Mouse (Mus musculus): ENCODE measurements around the gene 4933427I04Rik.

4933427I04Rik gene

DNA sequence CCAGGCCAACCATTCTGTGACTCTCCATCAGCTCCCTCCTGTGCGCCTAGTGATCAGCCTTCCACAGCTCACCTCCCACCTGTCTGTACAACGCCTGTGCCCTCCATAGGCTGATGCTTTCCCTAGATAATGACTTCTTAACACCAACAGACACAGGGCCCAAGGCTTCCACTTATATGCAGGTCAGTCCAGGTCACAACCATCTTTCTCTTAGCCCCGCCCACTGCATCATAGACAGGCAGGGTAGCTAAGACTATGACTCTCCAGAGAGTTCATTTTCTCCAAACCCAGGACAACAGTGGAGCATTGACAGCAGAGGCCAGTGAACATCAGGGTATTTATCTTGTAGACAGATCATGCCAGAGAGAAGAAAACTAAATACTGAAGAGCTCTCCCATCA lies at the start of gene 4933427I04Rik:
Gene 4933427I04Rik, plus strand, starts transcription at position 301 of the 400 bp plus-strand sequence.
- in situ Hi-C loops (cut with MboI; ENCODE audit: low sequenced_read_pairs), result no loop called here

DNA sequence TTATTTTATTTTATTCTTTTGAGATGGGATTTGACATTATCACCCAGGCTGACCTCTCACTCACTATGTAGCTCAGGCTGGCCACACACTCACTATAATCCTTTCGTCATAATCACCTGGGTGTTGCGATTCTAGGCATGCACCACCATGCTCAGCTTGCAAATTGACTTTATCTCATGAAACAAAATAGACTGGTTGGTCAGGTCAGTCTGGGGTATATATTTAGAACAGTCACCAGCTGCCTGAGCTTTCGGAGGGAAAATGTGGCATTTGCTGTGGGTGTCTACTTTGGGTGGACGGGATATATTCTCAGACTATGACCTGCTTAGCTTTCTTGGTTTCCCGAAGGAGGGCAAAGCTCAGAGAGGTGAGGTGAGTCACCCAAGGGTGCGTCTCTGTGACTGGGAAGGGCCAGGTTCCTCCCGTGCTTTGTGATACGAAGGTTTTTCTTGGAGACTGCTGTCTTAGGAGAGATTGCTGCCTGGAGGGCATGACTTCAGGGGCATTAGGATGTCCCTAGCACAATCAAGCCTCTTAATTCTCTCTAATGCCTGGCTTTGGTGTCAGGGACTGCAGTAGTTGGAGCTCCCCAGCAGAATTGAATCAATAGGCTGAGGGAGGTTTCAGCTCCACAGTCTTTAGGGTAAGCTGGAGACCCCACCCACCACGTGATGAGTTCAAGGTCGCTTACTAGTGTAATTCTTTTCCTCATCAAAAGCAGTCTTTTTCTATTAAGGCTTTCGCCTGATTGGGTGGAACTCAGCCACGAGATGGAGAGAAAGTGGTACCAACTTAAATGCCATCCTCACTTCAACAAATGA lies 48.8 kb upstream of the 4933427I04Rik start:
- in situ Hi-C loops (cut with MboI; ENCODE audit: low sequenced_read_pairs), result no loop called here

- in situ Hi-C loops (cut with MboI; ENCODE audit: low sequenced_read_pairs), result no loop called here
Measured at GRCm38 (mm10) chr4:123812525-123812924, 47.0 kb upstream of the 4933427I04Rik start.

DNA sequence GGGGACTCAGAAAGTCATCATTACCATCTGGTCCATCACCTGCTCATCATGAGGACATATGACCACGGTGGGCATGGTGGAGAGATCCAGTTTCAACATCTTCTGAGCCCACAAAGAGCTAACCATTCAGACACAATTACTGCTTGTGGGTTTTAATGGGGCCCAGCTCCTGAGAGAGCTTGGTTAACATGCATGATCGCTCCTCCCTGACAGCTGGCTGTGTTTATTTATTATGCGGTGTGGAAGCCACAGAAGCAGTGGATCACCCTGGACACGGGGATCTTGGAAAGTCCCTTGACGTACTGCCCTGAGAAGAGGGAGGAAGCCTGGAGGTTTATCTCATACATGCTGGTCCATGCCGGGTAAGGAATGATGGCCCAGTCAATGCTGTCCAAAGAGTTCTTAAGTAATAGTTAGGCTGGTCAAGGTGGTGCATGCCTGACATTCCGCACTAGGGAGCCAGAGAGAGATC lies 45.4 kb upstream of the 4933427I04Rik start:
- in situ Hi-C loops (cut with MboI; ENCODE audit: low sequenced_read_pairs), result no loop called here

- in situ Hi-C loops (cut with MboI; ENCODE audit: low sequenced_read_pairs), result no loop called here
Measured at GRCm38 (mm10) chr4:123819093-123819610, 40.3 kb upstream of the 4933427I04Rik start.

GRCm38 (mm10) chr4:123842126-123842525 lies 17.4 kb upstream of the 4933427I04Rik start:
- in situ Hi-C loops (cut with MboI; ENCODE audit: low sequenced_read_pairs), result no loop called here

DNA sequence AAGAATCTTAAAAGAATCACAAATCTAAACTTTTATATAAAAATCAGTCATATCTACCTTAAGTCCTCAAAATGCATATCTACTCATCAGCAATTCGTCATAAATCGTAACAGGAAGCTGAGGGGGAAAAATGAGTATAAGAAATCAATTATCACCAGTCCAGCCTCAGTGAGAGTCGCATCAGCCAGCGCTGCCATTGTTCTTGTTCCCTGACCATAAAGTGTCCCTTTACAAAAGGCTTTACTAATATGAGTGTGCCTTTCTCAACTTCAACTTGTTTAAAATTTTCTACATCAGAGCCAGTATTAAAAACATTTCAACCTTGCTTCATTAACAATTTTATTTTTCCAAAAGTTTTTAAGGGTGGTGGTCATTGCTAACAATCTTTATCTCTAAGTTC lies 2.6 kb upstream of the 4933427I04Rik start:
- in situ Hi-C loops (cut with MboI; ENCODE audit: low sequenced_read_pairs), result no loop called here

- in situ Hi-C loops (cut with MboI; ENCODE audit: low sequenced_read_pairs), result no loop called here
Measured at GRCm38 (mm10) chr4:123858090-123858489, 1.4 kb upstream of the 4933427I04Rik start.

DNA sequence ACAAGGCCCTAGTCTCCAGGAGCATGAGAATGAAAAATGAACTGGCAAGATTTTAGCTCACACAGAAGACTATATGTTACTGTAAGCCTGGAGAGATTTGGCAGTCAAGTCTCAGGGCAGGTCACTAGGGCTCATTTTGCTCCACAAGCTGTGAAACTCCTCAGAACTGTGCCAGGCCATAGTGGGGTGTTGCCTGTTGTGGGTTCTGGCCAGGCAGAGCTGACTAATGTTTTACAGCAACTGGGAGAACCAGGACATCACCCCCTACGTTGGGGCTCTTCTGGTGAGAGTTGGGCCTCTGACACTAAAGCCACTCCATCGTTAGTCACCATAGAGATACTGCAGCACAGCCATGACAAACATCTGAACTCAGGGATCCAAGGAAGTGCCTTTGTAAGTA lies 324 bp downstream of the 4933427I04Rik start:
- in situ Hi-C loops (cut with MboI; ENCODE audit: low sequenced_read_pairs), result no loop called here

DNA sequence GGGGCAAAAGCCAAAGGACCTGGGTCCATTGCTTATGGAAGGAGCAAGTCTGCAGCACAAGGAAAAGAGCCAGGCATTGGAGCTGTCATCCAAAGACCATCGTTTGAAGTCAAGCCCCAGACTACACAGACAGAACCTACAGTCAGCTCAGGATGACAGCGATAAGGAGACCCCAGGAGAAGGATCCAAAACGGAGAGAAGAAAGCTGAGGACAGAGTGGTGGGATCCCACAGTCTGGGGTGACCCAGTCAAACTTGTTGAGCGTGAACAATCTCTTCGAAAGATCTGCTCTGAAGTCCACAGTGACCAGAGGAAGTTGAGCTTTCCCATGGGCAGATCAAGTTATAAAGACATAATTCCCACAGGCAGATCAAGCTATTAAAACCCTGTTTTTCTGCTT lies 1.1 kb downstream of the 4933427I04Rik start:
- in situ Hi-C loops (cut with MboI; ENCODE audit: low sequenced_read_pairs), result no loop called here

DNA sequence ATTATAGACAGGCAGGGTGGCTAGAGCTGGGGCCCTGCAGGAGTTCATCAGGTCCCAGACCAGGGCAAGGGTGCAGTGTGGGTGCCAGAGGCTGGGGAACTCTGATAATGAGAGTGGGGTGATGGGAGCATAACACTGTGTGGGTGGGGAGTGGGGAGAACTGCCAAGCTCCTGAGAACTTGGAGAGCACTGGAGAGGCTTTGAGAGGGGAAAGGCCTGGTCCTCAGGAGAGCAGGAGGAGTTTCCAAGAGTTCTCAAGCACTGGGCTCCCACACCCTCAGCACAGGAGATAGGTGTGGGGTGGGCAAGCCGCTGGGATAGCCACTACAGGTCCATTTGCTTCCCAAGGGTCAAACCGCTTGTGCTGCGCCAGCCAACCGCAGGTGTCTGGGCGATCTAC lies 34.2 kb downstream of the 4933427I04Rik start:
- in situ Hi-C loops (cut with MboI; ENCODE audit: low sequenced_read_pairs), result no loop called here

GRCm38 (mm10) chr4:123894295-123894694 lies 34.8 kb downstream of the 4933427I04Rik start:
- in situ Hi-C loops (cut with MboI; ENCODE audit: low sequenced_read_pairs), result no loop called here

DNA sequence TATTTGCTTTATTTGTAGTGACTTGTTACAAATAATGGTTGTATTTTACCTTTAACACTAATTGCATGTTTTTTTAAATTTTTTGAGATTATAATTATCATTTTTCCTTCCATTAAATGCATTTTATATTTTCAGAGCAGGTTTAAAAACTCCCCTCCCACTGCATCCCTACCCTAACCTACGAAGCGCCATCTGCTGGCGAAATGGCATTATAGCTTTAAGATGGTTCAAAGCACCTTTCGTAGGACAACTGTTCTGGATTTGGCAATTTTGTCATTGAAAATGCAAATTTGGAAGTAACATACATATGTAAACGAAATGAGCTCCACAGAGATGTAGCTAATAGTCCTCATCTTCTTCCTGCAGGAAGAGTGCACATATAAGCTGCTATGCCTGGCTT lies 39.2 kb downstream of the 4933427I04Rik start:
- in situ Hi-C loops (cut with MboI; ENCODE audit: low sequenced_read_pairs), result no loop called here

GRCm38 (mm10) chr4:123903432-123903831 lies 44.0 kb downstream of the 4933427I04Rik start:
- in situ Hi-C loops (cut with MboI; ENCODE audit: low sequenced_read_pairs), result no loop called here

DNA sequence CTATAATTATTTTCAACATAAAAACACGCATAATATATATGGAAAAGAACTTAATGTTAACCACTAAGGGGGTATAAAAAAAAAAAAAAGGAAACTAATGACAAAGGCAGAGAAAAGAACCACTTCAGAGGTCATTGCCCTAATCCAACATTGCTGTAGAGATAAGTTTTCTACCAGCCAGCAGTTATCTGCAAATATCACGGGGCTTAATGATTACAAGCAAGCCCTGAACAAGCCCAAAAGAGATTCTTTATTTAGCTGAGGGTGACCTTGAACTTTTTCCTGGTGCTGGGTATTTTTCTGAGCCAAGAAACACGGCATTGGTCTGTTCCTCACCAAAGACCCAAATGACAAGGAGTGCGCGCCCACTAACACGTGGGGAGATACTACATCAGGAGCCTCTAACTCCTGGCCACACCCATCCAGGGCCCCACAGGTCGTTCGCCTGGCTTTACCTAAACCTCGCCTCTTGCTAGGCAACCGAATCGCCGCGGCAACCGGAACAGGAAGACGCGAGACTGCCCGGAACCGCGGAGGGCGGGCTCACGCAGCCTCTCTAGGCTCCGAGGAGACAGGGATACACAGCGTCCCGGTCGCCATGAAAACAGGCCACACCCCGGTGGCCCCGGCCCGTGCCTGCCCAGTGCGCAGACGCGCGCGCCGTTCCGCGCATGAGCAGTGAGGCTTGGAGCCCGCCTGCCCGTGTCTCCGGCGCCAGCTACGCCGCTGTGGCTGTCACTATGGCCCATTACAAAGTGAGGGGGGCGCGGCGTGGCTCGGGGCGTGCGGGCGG lies 45.0 kb downstream of the 4933427I04Rik start, which contains the start of gene Mycbp:
Gene Mycbp, plus strand, starts transcription at position 500 of the 793 bp plus-strand sequence.
- in situ Hi-C loops (cut with MboI; ENCODE audit: low sequenced_read_pairs), result no loop called here

- in situ Hi-C loops (cut with MboI; ENCODE audit: low sequenced_read_pairs), result no loop called here
Measured at GRCm38 (mm10) chr4:123905126-123905668, 45.7 kb downstream of the 4933427I04Rik start.

DNA sequence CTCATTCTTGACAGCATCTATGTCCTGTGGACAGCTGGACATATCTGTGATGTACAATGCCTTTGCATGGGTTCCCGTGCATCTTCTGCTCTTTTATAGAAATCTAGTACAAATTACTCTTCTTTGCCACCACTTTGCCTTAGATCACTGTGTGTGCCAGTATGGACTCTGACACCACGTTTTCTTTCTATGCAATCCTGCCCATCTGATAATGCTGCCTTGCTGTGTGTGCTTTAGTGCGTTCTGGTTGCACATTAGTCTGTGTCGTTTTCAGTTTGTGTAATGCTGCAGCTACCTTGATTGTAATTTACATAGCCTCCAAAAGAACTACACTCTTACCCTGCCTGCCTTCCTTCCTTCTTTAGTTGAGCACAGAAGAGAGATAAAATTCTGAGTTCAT lies 52.0 kb downstream of the 4933427I04Rik start:
- in situ Hi-C loops (cut with MboI; ENCODE audit: low sequenced_read_pairs), result no loop called here

DNA sequence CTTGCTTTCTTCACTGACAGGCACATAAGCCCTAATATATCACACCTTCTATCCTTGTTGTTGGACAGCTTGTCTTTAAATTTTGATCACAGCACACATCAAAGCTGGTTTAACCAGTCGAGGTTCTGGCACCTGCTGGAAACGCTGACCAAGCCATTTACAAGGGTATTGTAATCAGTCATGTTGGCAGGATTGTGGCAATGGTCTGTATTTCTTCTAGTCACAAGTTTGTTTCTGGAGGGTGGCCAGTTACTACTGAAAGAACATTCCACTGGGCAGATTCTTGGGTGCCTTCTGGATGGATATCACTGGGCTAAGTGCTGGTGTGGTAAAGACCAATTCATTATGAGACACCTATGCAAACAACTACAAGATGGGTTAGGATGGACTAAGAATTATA lies 53.0 kb downstream of the 4933427I04Rik start:
- in situ Hi-C loops (cut with MboI; ENCODE audit: low sequenced_read_pairs), result no loop called here

Data from CH12F3 (cell line).